Mouse (Mus musculus) left cerebral cortex, postnatal 4 days (tissue): ENCODE measurements at regions not wholly inside any gene's neighbourhood (a gene's known extent, or its start where the extent isn't known, plus 50 kb on each side); places are given as distances from the start of the nearest gene placed in this dataset. TPM values are rescaled to one million over a fixed set of nuclear protein-coding genes. Genes with fewer than 3 reads are reported as not detected.

Experiments
- DNase-seq: peaks from one replicate; pipeline ENCODE4 v3.0.0-alpha.2; 2022
- intact Hi-C: fragments of 180-260 bp; cut with DNase I; formaldehyde crosslinking; loops from one replicate; pipeline ENCODE4 v1.15.1; 2025
- microRNA-seq: library from miRNA; unstranded; fragments of <30 nt; microRNA quantifications from one replicate; pipeline ENCODE4 v1.2.0, GENCODE M21; 2022

- no peak for DNase-seq
- intact Hi-C loops, result no loop called here
Measured at GRCm38 (mm10) chr16:55356097-55356496, 58.3 kb upstream of the Zpld1 start.

Small RNA genes lying in the stretch of these regions (microRNA-seq; reads per million reads assigned to microRNA genes)
- gene Mir5118, result not detected
